Mouse (Mus musculus) hematopoietic stem cell, adult 5-6 weeks (primary cell): ENCODE measurements around the gene Magea4. TPM values are rescaled to one million over a fixed set of nuclear protein-coding genes. Genes with fewer than 3 reads are reported as not detected.

Experiments used
- ATAC-seq, 2 experiments: fragments of 125-278 bp in 1 of 2; replicated peaks in 1 of 2; 2 replicates each; pipeline ENCODE4 v1.8.0; 2016 to 2017; ENCODE audit warnings: inconsistent platforms in 2 of 2, mild to moderate bottlenecking in 2 of 2, moderate number of reproducible peaks in 2 of 2, low read depth in 1 of 2, moderate TSS enrichment in 1 of 2; ENCODE audit not compliant: low FRiP score in 2 of 2, poor library complexity in 2 of 2, severe bottlenecking in 2 of 2, insufficient read depth in 1 of 2, low TSS enrichment in 1 of 2
- total RNA-seq: library from RNA; stranded (forward); fragments of 172-1452, 232-1000 nt; gene quantifications from 2 replicates; pipeline ENCODE4 v1.2.3, GENCODE M21; 2017

Gene Magea4
- total RNA-seq, result not detected in 2 replicates

- no peak for ATAC-seq
These were observed at the start of gene Magea4 for GRCm38 (mm10) chrX:72221717-72222116. Magea4 (plus strand) TSS chrX:72222017.

GRCm38 (mm10) chrX:72202944-72203554, 18.8 kb upstream of the Magea4 start:
- ATAC-seq, result no peak

- no peak for ATAC-seq
These were observed 48.8 kb downstream of the Magea4 start for GRCm38 (mm10) chrX:72270637-72271036.

Other genes starting within 250 kb of the Magea4 start
- not detected in 2 replicates for gene Fate1, start 249.0 kb upstream of the Magea4 start, total RNA-seq
- gene Cnga2, start 230.2 kb upstream of the Magea4 start, total RNA-seq, result not detected in 2 replicates
- gene Gabre, start 52.8 kb downstream of the Magea4 start, total RNA-seq, result 0.25 and 5.6 TPM in 2 replicates
- gene Magea10, start 164.8 kb downstream of the Magea4 start, total RNA-seq, result not detected in 2 replicates